Mouse (Mus musculus): ENCODE results near the gene Lingo4.

DNA sequence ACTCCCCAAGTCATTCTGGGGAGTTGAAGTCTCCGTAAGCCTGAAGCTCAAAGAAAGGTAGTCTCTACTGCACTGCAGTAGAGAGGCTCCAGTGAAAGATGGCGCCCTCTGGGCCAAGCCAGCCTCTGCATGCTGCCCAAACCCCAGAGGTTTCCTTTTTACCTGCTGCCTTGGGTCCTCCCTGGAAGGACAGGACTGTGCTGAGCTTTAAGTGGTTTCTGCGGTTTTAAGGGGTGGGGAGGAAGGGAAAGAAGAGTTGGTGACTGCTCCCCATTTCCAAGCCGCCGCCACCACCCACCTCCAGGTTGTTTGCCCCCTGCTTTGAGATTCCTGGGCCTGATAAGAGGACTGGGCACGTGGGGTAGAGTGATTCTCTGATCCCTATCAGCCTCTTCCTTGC is 29.7 kb upstream of the Lingo4 start:
- no peak for TF ChIP-seq GATA1 (IDR thresholded peaks at IDR 0.05; ENCODE audit: borderline replicate concordance, low read length)
- no peak for TF ChIP-seq FLI1 (IDR thresholded peaks at IDR 0.05; ENCODE audit: low read length)

Measured in megakaryocyte, embryonic 14.5 days (primary cell).